Mouse (Mus musculus) T-helper 2 cell (primary cell): ENCODE data around the gene Ust.

Experiments used
- in situ Hi-C: fragments of 300-600 bp; cut with MboI, MseI; formaldehyde crosslinking; loops from one replicate; pipeline ENCODE4 v1.15.1; 2025; ENCODE audit warnings: high pct_unique_total_duplicates

The Ust gene

DNA sequence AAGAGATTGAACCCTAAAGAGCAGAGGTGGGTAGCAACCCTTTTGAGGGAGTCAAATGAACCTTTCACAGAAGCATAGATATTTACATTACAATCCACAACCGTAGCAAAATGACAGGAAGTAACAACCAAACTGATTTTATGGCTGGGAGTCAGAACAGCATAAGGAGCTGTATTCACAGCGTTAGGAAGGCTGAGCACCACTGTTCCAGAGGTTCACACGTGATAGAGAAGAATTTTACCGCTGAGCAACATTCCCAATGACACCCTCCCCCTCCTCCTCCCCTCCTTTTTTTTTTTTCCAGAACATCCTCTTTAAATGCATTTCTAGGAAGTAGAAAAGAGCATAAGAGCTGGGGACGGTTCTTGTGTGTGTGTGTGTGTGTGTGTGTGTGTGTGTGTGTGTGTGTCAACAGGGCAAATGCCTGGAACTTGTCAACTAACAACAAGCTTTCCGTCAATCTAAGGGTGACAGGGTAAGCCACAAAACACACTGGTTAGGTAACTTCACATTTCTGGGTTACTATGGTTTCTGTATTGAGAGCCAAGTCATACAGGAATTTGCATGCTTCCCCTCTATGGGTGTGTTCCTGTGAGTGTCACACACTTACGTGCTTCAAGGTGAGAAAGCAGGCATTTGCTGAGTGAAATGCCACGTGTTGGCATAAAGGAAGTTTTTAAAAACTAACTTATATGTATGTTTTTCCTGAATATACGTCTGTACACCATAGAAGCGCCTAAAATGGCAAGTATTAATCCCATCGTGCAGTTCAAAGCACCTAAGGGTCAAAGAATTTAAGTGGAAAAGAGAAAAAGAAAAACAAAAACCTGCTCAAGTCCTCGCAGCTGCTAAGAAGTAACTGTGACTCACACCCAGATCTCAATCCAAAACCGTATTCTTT lies 13.0 kb downstream of the Ust start:
- in situ Hi-C loops: loop anchor here (25.0 kb wide), 1 partner anchor 918 kb away; the partner anchor contains the start of gene Lrp11

DNA sequence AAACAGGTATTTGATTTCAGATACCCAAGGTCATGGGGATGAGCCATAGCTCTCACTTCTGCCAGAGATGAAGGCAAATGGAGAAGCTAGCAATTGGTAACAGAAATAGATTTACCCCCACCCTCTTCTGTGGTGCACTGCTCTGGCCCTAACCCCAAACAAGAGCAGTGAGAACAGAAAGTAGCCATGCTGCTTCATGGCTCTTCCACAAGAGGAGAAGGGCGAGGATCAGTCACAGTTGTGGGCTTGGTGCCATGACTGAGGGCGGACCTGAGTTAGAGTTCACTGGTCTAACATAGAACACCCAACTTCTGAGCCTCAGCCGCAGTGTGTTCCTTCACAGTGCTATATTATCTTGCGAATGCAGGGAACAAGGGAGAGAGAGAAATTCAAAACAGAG lies 13.8 kb downstream of the Ust start:
- in situ Hi-C loops: loop anchor here (25.0 kb wide), 1 partner anchor 918 kb away; the partner anchor contains the start of gene Lrp11

DNA sequence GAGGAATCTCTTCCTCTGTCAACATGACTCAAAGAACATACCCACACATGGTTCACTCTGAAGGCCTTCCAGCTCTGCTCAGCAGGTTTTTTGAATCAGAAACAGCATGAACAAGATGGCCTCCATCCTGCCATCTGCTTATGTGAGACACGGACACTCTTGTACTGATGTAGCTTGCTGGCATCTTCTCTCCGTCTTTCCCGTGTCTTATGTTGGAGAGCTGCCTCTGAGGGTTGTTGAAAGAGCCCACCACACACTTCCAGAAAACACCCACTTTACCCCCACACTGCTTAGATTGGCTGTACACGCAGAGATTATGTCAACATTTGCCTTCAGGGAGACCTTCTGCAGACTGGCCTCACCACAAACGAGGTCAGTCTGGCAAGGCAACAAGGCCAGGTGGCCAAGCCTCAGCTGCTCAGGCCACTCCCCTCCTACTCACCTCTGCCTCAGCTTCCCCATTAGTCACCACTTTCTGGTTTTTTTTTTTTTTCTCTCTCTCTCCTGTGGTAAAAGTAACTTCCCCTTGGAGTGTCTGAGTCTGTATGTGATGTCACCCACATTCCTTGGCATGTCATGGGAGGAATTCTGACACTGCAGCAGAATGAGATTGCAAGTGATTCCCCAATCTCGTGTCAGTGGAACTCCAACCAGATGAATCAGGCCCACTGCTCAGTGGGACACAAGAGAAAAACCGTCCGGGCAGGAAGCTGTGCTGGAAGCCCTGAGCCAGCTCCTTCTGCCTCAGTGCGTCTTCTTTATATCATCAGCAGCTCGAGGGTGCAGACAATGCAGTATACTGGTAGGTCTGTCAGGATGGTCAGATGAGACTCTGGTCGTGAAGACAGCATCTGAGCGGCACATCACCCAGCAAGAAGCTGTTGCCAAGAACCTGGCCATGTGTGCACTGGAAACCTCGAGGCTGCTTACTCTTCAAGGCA lies 19.4 kb downstream of the Ust start:
- in situ Hi-C loops: no loop called here

DNA sequence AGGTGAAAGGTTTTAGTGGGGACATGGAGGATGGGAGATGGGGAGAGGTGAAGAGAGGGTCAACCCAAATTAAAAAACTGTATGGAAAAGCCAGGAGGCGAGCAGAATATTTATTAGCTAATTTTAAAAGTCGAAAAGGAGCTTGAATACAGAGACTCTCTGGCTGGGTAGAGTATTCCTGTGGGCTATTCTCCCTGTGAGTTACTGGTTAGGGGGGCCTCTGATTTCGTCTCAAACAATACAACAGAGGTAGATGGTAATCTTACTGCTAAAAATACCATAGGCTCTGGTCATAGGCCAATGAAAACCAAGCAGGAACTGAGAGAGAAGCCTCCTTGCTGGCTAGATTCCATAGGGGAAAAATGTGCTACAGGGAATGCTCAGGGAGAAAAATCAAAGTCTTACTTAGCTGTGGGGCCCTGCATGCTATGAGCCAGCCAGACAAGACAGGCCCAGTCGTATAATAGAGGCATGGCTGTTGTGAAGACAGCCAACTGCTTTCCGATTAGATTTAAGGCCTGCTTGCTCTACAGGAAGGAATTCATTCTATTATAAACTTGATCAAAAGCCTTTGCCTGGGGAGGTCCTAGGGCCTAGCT lies 23.0 kb downstream of the Ust start:
- in situ Hi-C loops: no loop called here

DNA sequence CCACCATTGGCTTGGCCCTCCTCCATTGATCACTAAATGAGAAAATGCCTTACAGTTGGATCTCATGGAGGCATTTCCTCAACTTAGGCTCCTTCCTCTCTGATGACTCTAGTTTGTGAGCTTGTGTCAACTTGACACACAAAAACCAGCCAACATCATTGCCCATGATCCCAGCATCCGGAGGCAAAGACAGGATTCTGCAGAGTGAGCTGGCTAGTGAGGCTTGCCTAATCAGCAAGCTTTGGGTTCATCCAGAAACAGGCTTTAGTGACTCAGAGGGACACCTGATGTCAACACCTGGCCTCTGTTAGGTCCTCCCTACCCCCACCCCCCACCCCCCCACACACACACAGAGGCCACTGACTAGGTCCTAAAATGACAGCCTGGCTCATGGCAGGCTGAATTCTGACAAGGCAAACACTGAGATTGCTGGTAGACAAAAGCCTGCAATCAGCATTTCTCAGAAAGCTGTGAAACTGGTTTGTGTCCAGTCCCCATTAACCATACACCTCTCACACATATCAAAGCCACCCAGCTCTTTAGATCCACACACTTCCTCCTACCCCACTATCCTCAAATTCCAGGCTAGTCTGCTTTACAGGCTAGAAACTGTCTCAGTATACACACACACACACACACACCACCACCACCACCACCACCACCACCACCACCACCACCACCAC lies 26.6 kb downstream of the Ust start:
- in situ Hi-C loops: no loop called here

DNA sequence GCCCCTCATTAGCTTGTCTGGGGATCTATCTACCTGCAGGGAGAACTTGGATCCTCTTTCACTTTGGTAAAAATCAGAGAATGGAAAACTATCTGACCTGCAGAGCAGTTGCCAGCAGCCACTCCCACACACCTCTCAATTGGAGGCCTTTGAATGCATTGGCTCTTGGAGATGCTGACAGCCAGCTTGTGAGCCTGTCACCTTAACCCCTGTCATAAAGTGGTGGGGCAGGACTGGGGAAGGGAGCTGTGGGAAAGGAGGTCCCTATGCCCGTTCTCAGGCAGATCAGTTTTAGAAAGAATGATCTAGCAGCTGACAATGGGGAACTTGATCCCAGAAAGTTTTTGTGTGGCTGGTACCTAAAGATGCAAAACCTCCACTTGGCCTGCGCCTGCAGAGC lies 31.2 kb downstream of the Ust start:
- in situ Hi-C loops: no loop called here

DNA sequence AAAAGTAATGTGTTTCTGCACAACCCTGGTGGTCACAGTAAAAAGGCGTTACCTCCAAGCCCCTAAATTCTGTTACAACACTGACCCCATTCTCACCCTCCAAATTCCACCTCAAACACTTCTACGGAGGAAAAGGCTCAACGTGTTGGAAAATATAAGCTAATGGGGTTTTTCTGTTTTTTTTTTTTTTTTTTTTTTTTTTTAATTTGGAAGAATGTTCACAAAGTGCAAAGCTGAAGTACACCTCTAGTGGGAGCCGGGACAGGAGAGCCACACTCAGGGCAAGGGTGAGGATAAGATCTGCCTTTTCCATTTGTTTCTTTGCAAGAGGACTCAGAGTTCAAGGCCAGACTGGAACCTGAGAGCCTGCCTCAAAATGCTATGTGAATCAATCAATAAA lies 34.1 kb downstream of the Ust start:
- in situ Hi-C loops: no loop called here

DNA sequence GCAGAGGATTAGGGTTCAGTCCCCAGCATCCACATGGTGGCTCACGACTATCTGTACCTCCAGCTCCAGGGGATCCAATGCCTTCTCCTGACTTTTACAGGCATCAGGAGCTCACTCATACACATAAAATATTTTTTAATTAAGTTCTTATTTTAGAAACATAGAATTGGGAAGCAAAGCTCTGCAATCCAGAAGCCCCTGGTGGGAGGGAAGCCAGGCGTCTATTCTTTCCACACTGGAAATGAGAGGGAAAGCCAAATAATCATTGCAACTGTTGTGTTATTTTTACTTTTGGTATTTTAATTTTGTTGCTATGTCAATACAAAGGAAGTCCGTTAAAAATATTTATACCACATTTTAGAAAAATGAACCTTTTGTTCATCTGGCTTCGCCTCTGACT lies 35.8 kb downstream of the Ust start:
- in situ Hi-C loops: no loop called here

DNA sequence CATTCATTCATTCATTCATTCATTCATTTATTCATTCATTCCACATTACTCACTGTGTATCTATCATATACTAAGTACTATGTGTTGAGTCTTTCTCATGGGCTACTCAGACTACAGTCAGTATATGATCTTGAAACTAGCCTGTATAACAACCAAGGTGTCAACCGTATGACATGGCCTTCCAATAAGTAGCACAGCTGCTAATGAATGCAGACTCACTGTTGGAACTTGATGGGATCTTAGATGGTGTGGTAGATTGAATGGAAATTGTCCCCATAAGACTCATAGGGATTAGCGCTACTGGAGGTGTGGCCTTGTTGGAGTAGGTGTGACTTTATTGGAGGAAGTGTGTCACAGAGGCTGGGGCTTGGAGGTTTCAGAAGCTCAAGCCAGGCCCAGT lies 38.8 kb downstream of the Ust start:
- in situ Hi-C loops: no loop called here

DNA sequence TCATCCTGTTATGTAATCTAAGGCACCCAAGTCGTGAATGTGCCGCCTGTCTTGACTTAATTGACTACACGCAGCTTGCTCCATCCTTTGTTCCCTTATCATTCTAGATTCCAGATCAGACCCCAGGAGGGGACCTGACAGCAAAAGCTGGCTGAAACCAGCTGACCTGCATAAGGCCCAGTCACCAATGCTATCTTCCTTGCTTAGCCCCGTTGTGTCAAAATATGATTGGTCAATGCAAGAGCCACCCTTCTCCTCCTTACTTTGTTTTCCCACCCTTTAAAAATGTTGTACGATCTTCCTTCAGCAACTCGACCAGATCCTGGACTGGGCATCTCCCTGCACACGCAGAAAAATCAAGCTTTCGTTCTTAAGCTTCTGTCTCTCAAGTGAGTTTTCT lies 40.7 kb downstream of the Ust start:
- in situ Hi-C loops: no loop called here

DNA sequence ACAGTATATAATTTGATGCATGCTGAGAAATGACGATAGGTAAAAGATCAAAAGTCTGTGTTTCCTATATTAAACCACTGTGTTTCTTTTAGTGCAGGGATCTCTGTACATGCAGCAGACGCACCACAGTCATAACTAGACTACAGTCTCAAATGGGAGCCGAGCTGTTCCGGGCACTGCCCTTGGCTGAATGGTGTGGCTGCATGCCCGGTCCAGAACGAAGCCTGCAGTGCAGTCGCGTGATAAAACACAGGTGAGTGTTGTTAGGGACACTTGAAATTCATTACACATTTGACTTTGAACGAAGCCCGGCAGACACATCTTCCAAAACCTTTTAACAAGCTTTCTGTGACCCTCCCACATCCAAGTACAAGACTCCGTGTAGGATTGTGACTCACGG lies 46.6 kb downstream of the Ust start:
- in situ Hi-C loops: no loop called here

DNA sequence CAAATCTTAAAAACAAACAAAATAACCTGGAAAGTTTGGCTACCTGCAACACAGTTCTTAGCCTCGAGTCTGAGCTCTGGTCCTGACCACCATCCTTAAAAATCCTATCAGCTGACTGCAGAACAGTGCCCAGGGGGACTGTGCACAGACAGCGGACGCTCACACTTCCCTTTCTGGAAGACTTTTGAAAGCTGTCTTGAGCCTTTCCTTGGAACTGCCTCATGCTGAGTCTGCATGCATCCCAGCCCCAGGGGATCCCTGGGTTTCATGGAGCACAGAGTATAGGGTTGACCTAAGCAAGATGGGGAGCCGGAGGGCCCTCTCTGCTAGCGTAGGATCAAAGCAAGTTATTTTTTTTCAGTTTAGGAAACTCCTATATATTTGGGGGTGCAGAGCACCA lies 47.6 kb downstream of the Ust start:
- in situ Hi-C loops: no loop called here

DNA sequence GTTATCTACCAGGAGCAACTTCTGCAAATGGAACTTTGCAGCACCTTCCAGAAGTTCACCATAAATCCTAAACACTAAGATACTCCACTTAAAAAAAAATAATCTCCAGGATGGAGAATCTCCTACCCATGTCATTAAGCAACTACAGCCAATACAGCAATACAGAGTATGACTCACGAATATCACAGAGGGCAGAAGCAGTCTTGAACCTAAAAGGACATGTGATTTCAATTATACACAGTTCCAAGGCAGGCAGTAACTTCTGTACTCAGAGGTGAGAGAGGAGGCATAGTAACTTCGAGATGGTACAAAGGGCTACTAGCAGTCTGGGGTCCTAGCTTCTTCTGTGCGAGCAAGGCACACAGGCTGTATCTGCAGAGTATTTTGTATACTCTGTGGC lies 49.1 kb downstream of the Ust start:
- in situ Hi-C loops: no loop called here

DNA sequence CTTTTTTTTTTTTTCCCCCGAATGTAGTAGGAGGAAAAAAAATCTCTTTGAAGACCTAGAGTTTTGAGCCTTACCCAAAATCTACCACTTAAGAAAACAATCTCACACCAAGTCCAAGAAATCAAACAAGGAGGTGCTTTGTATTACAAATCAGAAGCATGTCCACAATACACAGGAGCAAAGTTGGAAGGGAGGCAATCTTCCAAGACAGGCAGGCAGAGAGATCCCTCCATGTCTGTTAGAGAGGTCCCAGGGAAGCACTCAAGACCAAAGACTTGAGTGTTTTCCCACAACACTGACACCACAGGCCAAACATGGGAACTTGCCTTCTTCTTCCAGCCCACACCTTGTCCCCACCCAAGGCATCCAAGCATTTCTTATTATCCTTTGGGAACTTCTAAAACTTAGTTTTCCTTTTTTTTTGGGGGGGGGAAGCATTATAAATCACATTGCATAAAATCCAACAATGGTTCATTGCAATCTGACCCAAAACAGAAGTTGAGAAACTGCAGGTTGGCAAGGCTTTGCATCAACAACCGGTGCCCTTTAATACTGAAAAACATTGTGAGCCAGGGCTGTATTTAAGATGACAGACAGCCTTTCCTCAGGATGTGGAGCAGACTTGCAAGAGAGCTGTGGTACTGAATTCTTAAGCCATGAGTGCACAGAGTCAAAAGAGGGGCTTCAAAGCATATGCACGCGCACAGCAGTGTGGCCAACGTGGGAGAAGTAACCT lies 49.8 kb downstream of the Ust start:
- in situ Hi-C loops: no loop called here

DNA sequence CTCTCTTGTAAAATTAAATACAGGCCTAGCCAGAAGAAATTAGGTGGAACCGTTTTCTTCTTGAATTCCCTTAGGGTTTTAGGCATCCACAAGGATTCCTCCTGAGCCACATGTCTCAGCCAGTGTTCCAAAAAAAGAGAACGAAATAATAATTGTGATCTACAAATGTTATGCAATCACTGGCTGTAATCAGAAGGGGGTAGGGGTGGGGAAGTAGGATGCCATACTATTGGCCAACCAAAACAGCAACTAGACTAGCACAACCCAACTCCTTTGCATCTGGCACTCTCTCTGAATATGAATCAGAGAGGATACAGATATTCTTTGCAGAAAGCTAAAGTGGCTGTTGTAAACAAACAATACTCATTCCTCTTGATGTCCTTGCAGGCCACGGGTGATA lies 52.7 kb downstream of the Ust start:
- in situ Hi-C loops: no loop called here

DNA sequence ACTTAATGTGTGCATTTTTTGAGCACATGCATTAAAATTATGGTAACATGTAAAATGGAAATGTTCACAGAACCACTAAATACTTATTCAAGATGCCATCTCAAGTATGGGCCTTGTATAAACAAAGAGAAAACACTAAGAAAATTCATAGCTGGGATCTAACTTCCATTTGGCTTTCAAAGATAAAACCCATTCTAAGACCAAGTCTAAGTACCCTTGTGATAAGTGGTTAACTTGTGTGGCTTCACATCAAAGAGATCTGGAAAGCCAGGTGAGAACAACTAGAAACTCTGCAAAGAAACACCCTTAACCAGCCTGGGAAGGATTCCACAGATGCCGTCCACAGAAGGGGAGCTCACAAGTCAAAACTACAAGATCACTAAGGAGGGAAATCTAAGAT lies 53.4 kb downstream of the Ust start:
- in situ Hi-C loops: no loop called here

DNA sequence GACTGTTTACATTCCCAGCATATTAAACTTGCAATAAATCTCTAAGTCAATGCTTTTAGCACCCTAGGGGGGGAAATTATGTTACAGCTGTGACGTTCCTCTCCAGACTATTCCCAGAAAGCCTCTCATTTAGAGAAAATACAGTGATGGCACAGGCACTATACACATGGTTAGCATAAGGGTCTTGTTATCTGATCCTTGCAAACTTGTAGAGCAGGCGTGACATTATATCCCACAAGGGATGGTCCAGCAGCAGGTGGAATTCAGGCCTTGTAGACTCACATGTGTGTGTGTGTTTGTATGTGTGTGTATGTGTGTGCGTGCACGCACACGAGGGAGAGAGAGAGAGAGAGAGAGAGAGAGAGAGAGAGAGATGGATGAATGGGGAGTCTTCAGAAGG lies 57.3 kb downstream of the Ust start:
- in situ Hi-C loops: no loop called here

DNA sequence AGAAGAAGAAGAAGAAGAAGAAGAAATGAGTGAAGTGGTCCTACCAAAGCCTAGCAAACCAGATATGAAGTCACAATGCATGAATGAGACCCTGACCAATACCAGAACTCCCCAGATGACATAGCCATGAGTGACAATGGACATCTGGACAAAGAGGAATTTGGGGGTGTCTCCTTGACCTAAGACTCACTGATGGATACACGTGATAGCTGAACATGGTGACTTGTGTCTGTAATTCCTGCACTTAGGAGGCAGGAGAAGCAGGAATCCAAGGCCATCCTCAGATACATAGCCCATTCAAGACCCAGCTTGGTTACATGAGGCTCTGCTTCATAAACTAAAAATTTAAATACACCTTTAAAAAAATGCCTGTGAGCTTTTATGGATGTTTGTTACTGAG lies 63.9 kb downstream of the Ust start:
- in situ Hi-C loops: no loop called here

DNA sequence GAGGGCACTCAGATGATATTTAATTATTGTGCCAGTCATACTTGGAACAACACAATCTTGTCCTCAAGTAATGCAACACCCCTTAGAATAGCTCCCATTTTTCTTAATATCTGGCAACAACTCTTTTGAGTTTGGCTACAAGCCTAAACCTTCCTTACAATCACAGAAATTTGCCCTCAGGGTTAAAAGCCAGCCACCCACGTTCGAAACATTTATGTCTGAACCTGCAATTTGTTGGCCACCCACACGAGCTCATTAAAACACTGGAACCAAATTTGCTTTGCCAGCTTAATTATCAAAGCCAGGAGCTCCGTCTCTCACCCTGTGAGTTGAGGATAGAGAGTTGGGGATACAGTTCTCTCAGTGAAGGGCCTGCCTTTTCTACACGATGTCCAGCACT lies 70.9 kb downstream of the Ust start:
- in situ Hi-C loops: no loop called here

DNA sequence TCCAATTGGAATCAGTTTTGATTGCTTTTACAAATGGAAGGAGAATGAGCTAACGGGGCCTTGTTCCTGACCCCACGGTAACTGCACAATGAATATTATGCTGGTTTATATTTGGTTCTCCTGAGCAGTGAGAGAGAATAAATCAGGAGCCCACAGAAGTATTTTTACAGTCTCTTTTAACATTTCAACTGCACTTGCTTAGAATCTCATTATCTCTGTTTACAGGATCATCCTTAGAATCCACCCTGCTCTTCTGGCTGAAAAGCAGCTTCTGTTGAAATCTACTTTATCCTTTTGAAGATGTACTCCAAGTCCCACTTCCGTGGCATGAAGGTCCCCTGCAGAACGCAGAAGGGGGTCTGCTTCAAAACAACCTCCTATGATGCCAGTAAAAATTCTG lies 71.7 kb downstream of the Ust start:
- in situ Hi-C loops: no loop called here

DNA sequence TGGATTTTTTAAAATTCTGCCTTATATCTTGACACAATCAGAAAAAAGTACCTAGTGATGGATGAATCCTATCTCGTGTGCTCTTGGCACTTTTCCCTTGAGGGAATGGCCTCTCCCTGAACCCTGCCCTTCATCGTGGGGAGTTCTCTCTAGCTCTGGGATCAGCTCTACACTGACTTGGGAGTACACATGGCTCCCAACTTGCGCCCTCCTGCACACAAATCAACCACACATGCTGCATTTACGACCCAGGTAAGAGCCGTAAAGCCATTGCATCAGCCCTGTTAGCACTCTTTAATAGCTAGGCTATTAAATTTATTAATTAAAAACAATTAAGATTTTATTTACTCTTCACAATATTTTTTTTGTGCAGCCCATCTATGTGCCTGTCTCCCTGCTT lies 74.6 kb downstream of the Ust start:
- in situ Hi-C loops: loop anchor here (5.0 kb wide), 1 partner anchor 372 kb away; no protein-coding TSS in a partner anchor
